Mouse (Mus musculus) spleen, postnatal 36 days (tissue): ENCODE results near the gene Tyw5.

Experiments used
- DNase-seq, 2 experiments: peaks; one replicate each; pipeline ENCODE4 v3.0.0; 2022; ENCODE audit warnings: low spot score in 2 of 2, mixed read lengths in 1 of 2

The Tyw5 gene

GRCm38 (mm10) chr1:57387876-57388275, 19.0 kb downstream of the Tyw5 start:
- DNase-seq = no peak

GRCm38 (mm10) chr1:57386519-57386918, 20.4 kb downstream of the Tyw5 start:
- no peak for DNase-seq

GRCm38 (mm10) chr1:57377376-57378341, 29.2 kb downstream of the Tyw5 start, which contains the start of gene 1700066M21Rik:
TSS of gene 1700066M21Rik (plus strand) at chr1:57377620.
- peak; percentile 94 for DNase-seq

- no peak for DNase-seq
Measured at GRCm38 (mm10) chr1:57376806-57377205, 30.1 kb downstream of the Tyw5 start.

GRCm38 (mm10) chr1:57375276-57375675, 31.6 kb downstream of the Tyw5 start:
- DNase-seq = no peak

- no peak for DNase-seq
Measured at GRCm38 (mm10) chr1:57370451-57370850, 36.5 kb downstream of the Tyw5 start.

GRCm38 (mm10) chr1:57369111-57369510, 37.8 kb downstream of the Tyw5 start:
- DNase-seq = no peak

GRCm38 (mm10) chr1:57367446-57367845, 39.5 kb downstream of the Tyw5 start:
- DNase-seq = no peak

GRCm38 (mm10) chr1:57358546-57358945, 48.4 kb downstream of the Tyw5 start:
- DNase-seq = no peak

- no peak for DNase-seq
Measured at GRCm38 (mm10) chr1:57351941-57352340, 55.0 kb downstream of the Tyw5 start.

- no peak for DNase-seq
Measured at GRCm38 (mm10) chr1:57347487-57347886, 59.4 kb downstream of the Tyw5 start.

- no peak for DNase-seq
Measured at GRCm38 (mm10) chr1:57341197-57341596, 65.7 kb downstream of the Tyw5 start.

- no peak for DNase-seq
Measured at GRCm38 (mm10) chr1:57339156-57339796, 67.6 kb downstream of the Tyw5 start.
